Mouse (Mus musculus): ENCODE data around the gene Ptprr.

Gene Ptprr

DNA sequence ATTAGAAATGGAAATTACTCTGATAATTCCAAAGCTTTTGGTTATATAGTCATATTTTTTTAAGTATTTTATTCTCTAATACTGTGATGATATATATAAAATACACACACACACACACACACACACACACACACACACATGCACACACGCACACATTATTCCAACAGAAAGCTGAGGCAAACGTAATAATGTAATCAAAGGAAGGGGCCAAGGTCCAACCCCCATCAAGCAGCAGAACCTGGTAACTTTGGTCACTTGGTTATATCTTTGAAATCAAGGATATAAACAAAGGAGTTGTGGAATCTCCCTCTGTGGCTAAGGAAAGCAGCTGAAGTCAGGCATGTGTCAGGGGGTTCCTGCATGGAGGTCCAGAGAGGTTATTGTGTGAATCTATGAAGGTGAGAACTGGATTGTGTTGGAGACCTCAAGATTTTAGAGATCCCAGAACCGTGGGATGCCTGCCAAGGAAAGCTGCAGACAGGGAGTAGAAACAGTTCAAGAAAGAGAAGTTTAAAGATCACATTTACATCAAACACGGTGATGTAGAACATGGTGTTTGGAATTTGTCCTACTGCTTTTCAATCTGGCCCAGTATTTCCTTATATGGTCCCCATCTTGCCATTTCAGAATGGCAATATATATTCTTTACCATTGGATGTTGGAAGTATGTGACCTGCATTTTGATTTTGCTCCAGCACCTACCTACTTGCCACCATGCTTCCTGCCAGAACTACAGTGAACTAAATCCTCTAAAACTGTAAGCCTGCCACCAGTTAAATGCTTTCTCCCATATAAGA, 98.1 kb downstream of the Ptprr start:
- no peak for DNase-seq (ENCODE audit: low spot score)

- DNase-seq (ENCODE audit: low spot score): no peak
These were observed 99.0 kb downstream of the Ptprr start for GRCm38 (mm10) chr10:116117060-116117459.

- no peak for DNase-seq (ENCODE audit: low spot score)
These were observed 103.5 kb downstream of the Ptprr start for GRCm38 (mm10) chr10:116121463-116121862.

GRCm38 (mm10) chr10:116123808-116124207, 105.8 kb downstream of the Ptprr start:
- no peak for DNase-seq (ENCODE audit: low spot score)

GRCm38 (mm10) chr10:116125364-116125763, 107.4 kb downstream of the Ptprr start:
- DNase-seq (ENCODE audit: low spot score): no peak

DNA sequence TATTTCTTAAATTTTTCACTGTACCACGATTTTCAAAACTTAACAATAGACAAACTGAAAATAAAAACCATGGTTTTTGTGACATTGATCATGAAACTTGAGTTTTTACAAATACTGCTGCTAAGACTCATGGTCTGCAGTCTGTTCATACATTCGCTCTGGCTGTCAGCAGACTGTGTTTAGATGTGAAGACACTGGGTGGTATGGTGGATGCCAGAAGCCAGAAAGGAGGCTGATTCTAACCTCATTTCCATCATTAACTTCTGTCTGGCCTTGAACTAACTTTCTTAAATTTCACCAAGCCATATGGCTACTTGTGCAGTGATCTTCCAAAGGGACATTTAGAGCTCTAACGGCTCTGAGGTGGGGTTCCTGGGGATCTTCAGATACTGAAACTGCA, 112.4 kb downstream of the Ptprr start:
- DNase-seq (ENCODE audit: low spot score): no peak

DNA sequence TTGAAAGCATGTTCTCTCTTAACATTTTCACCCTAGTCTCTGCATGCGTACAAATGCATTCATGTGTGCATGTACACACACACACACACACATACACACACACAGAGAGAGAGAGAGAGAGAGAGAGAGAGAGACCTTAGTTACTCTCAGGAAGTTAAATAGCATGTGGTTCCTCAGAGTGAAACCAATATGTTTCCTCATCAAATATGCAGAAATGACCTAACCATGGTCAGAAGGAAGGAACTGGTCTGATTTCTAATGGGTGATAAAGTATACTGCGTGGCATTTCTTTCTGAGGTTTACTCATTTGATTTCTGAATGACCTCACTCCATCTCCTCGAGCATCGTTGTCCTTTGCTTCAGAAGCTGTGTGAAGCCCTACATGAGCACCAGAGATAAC, 113.2 kb downstream of the Ptprr start:
- DNase-seq (ENCODE audit: low spot score): no peak

DNA sequence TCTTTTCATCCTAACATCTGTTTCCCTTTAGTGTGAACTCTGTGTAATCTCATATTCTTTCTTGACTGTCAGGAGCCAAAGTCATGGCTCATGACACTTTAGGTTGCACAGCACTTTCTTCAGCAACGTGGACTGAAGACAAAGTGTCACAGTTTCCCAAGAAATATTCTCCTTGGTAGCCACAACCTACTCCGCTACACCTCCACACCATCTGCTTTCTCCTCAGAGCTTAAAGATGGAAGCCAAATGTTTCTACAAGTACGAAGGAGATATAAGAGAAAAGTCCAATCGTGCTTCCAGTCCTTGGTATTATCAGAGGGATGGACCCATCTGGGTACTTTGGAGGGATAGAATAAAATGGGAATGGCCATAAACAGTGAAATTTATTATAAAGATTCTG, 114.2 kb downstream of the Ptprr start:
- no peak for DNase-seq (ENCODE audit: low spot score)

DNA sequence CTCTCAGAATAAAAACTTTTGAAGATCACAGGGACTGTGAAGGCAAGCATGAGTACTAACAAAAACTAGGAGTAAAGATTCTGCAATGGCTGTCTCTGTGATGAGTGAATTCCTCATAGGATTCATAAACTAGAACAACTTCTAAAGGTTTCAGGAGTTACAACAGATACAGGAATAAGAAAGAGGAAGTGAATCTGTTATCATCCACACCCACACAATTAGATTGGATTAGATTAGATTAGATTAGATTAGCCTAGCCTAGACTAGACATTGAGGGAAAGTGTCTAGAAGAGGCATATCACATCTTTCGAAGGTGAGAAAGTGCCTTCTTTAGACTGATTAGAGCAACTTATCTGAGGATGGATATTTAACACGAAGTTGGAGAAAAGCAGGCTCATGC, 117.2 kb downstream of the Ptprr start:
- no peak for DNase-seq (ENCODE audit: low spot score)

- no peak for DNase-seq (ENCODE audit: low spot score)
These were observed 122.2 kb downstream of the Ptprr start for GRCm38 (mm10) chr10:116140226-116140625.

GRCm38 (mm10) chr10:116143684-116144083, 125.7 kb downstream of the Ptprr start:
- no peak for DNase-seq (ENCODE audit: low spot score)

GRCm38 (mm10) chr10:116146091-116146490, 128.1 kb downstream of the Ptprr start:
- no peak for DNase-seq (ENCODE audit: low spot score)

DNA sequence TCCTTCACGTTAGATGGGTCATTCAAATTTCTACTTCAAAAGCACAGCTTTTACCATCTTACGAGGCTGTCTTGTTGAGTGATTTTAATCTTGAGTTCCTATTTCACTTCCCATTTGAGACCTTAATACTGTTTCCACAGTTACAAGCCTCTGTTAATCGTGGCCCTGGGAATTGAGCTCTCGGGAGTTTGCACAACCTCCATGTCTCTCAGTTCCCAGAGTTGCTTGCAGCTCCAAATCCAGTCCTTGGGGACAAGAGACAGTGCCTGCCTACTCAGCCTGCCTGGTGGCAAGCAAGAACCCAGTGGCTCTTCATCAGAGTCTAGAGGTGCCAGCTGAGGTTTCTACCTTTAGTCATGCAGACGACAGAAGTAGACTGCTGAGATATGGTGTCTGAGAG, 136.7 kb downstream of the Ptprr start:
- DNase-seq (ENCODE audit: low spot score): no peak

DNA sequence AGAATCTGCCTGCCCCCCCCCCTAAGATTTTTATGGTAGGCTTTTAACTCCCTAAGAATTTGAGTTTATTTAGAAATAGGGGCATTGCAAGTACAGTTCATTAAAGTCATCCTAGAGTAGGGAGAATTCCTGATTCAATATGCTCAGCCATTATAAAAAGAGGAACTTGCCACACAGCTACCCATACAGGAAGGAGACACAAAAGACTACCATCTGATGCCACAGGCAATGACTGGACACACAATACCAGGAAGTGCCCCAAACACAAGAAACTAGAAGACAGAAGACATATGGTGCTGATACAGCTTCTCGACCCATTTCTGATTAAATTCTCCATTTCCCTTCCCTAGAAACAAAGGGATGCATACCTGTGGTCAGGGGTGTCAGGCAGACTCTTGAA, 138.7 kb downstream of the Ptprr start:
- DNase-seq (ENCODE audit: low spot score): no peak

DNA sequence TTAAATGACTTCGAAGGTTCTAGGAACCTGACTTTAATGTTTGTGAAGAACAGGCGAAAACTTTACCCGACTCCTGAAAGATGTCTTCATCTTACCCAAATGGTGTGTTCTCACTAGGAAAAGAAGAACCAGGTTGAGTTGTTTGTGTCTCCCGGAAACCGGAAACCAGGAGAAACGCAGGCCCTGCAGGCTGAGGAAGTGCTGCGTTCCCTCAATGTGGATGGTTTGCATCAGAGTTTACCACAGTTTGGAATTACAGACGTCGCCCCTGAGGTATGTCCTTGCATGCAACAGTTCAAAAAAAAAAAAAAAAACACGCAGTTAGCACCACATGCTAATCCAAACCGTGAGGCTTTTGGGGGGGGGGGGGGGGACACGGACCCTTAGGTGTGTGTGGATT, 144.3 kb downstream of the Ptprr start:
- DNase-seq (ENCODE audit: low spot score): no peak

DNA sequence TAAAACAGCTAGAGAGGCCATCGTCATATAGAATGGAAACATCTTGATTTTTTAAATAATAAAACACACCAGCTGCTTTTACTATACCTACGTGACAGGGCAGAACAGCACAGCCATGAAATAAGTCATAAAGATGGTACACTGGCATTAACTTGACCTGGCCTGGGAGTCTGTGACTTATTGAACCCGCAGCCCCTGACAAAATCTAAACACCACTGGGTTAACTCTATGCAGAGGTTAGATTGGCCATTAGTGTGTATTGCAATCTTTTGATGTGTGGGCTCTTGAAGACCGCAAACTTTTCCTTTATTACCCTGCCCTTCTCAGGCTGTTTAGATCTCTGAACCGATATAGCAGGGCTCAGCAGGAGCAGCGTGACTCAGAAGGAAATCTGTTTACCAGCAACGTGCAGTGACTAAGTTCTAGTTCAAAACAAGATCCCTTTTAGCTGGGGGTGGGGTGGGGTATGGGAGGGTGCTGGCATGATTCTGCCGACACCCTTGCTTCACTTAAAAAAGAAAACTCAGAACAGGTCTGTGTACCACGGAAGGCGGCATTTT, 157.4 kb downstream of the Ptprr start:
- DNase-seq (ENCODE audit: low spot score): no peak

DNA sequence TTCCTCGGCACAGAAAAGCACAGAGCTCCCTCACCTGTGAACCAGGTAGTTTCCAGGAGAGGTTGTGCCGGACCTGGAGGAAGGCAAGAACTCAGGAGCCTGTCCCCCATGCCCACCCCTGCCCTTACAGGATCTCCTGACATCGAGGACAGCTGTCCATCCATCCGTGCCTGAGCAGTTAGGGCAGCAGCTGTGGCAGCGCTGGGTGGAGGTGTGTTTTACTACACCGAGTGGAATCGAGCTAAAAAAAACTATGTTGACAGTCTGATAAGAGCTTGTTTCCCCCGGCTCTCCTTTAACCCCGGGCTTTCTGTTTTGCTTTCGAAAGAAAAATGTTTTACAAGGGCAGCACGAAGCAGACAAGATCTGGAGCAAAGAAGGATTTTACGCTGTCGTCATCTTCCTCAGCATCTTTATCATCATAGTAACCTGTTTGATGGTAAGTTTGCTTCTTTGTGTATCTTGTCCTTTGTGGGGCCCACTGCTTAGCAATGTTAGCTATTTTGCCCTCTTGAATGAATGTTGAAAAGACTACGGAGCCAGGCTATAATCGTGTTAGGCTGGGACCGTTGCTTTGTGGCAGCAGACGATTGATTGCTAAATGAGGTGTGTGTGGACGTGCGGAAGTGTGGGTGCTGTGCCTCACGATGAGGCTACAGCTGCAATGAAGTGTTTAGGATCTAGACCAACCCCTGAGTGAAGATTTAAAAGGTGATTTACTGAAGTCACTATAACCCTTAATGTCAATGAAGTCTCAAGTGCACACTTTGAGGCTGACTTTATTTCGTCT, 159.6 kb downstream of the Ptprr start:
- DNase-seq (ENCODE audit: low spot score): no peak

GRCm38 (mm10) chr10:116181235-116181634, 163.2 kb downstream of the Ptprr start:
- DNase-seq (ENCODE audit: low spot score): no peak

DNA sequence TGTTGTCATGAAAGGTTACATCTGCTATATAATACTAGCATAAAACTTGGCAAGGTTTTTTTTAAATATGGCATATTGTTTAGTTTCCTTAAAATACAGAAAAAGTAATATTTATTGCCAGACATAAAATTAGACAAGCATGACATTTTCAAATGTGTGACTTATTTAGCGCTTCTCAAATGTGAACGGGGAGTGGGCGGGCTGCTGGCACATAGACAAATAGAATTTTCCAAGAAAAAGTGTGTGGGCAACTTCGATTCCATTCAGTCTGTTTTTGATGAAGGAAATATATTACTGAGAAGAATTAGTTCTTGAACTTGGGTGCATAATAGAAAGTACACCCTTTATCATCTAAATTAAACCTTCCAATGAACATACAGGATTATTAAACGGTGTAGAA, 164.2 kb downstream of the Ptprr start:
- no peak for DNase-seq (ENCODE audit: low spot score)

GRCm38 (mm10) chr10:116183258-116183657, 165.2 kb downstream of the Ptprr start:
- DNase-seq (ENCODE audit: low spot score): no peak

DNA sequence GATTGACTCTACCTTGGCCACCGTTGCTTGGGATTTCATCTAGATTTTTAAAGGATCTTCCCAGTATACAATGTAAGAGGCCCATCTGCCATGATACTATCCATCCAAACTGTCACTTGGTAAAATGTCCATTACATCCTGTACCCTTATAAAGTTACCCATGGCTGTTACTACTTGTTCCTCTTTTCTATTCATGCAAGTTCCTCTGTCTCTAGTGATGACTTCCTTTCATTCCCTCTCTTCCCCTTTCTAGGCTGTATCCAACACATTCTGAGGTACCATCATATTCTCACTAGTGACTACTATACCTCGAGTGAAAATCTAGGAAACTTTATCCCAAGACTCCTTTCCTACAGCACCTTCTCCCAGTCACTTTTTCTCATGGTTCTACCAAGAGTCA, 173.7 kb downstream of the Ptprr start:
- no peak for DNase-seq (ENCODE audit: low spot score)

DNA sequence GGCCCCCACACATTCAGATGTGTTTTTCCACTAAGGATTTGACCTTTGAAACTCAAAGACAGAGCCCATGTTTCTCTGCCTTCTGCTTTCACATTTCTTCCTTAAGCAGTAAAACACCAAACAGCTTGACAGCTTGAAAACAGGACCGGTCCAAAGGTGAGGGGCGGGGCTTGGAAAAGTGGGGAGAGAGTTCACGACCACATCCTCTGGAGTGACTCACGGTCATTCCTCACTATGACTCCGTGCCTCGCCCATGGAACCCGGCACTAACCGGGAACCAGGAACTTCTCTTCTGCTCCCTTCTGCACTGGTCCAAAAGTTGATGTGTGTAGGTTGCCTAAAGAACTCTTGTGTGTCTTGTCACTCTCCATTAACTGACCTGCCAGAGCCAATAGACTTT, 174.3 kb downstream of the Ptprr start:
- DNase-seq (ENCODE audit: low spot score): no peak

GRCm38 (mm10) chr10:116194409-116194808, 176.4 kb downstream of the Ptprr start:
- no peak for DNase-seq (ENCODE audit: low spot score)

Measured in c-Kit-positive CD71-positive TER-119-positive erythroid progenitor cells, embryonic 14.5 days (primary cell).